Mouse (Mus musculus) neural tube, embryonic 12.5 days (tissue): ENCODE results near the gene Rgma. TPM values are rescaled to one million over a fixed set of nuclear protein-coding genes. Genes with fewer than 3 reads are reported as not detected.

Experiments used
- ATAC-seq: fragments of 200-750 bp; cut with Nextera tagmentation; 2 replicates; pipeline ENCODE4 v1.8.0; 2017; ENCODE audit warnings: low read depth, mild to moderate bottlenecking, moderate TSS enrichment, moderate library complexity; ENCODE audit not compliant: low FRiP score
- H3K27ac ChIP-seq: fragments of 300-500 bp; sonication (generic); 2 replicates; pipeline ENCODE4 v1.5.1; 2016
- H3K27me3 ChIP-seq: fragments of 300-500 bp; sonication (generic); replicated peaks from 2 replicates; pipeline ENCODE4 v1.6.1; 2016; ENCODE audit warnings: mild to moderate bottlenecking
- H3K36me3 ChIP-seq: fragments of 300-500 bp; sonication (generic); 2 replicates; pipeline ENCODE4 v1.6.1; 2016; ENCODE audit warnings: mild to moderate bottlenecking
- H3K4me1 ChIP-seq: fragments of 300-500 bp; sonication (generic); 2 replicates; pipeline ENCODE4 v1.6.1; 2016
- H3K4me2 ChIP-seq: fragments of 300-500 bp; sonication (generic); replicated peaks from 2 replicates; pipeline ENCODE4 v1.6.1; 2016; ENCODE audit warnings: mild to moderate bottlenecking
- H3K4me3 ChIP-seq: fragments of 300-500 bp; sonication (generic); 2 replicates; pipeline ENCODE4 v1.5.1; 2016
- H3K9ac ChIP-seq: fragments of 300-500 bp; sonication (generic); 2 replicates; pipeline ENCODE4 v1.6.1; 2016; ENCODE audit warnings: mild to moderate bottlenecking
- H3K9me3 ChIP-seq: fragments of 300-500 bp; sonication (generic); 2 replicates; pipeline ENCODE4 v1.6.1; 2016; ENCODE audit warnings: mild to moderate bottlenecking
- WGBS: fragments of 180-500 bp; shearing (Covaris S2); methylation state at CpG from one replicate; pipeline ENCODE4 v1.1.7; 2016; 5-methylcytosine and 5-hydroxymethylcytosine counted together
- polyA plus RNA-seq: library from polyadenylated mRNA; unstranded; fragments of >200 nt; fragmentation: Nextera tagmentation; extraction: Ambion mirVana; gene quantifications from 2 replicates; pipeline ENCODE4 v1.2.1, GENCODE M21; 2016

The Rgma gene
- polyA plus RNA-seq, 1 experiment from 2014 or later = 49.0 TPM

- peak; percentile 27 for ATAC-seq
- peak overlapping the region; percentile 86 for H3K27ac ChIP-seq
- under 1% methylated on average over 39 of the region's 39 CpGs for WGBS
- peak overlapping the region; percentile 78 for H3K4me2 ChIP-seq
- H3K4me3 ChIP-seq = peak overlapping the region; percentile 84
- H3K9me3 ChIP-seq = no peaks in the 10 kb centered on the region
- peak overlapping the region; percentile 93 for H3K9ac ChIP-seq
- no peaks in the 10 kb centered on the region for H3K27me3 ChIP-seq
- peaks cover 11% of the 10 kb centered on the region; the same call in 1 of the 2 replicates for H3K36me3 ChIP-seq
- H3K4me1 ChIP-seq = peaks cover 57% of the 10 kb centered on the region
These were observed 16.4 kb downstream of the Rgma start for GRCm38 (mm10) chr7:73391518-73392321.

GRCm38 (mm10) chr7:73392359-73392758, 17.1 kb downstream of the Rgma start:
- peak overlapping the region; percentile 93 for H3K9ac ChIP-seq
- H3K4me1 ChIP-seq = peaks cover 58% of the 10 kb centered on the region
- no peak for ATAC-seq
- H3K9me3 ChIP-seq = no peaks in the 10 kb centered on the region
- peak overlapping the region; percentile 57 for H3K27ac ChIP-seq
- no peaks in the 10 kb centered on the region for H3K27me3 ChIP-seq
- under 1% methylated on average over 9 of the region's 9 CpGs for WGBS
- H3K36me3 ChIP-seq = peaks cover 11% of the 10 kb centered on the region; the same call in 1 of the 2 replicates
- H3K4me3 ChIP-seq = peak overlapping the region; percentile 84
- peak overlapping the region; percentile 78 for H3K4me2 ChIP-seq

- Histone ChIP-seq H3K27ac (peak overlapping the region; percentile 39; the same call in 1 of the 2 replicates), H3K9me3 (no peaks in the 10 kb centered on the region), H3K27me3 (no peaks in the 10 kb centered on the region), H3K4me3 (peak overlapping the region; percentile 84), H3K9ac (peak overlapping the region; percentile 93), H3K4me1 (peaks cover 69% of the 10 kb centered on the region), H3K4me2 (peak overlapping the region; percentile 78), H3K36me3 (peaks cover 4% of the 10 kb centered on the region; the same call in 1 of the 2 replicates)
- 33% methylated on average over 9 of the region's 9 CpGs for WGBS
- ATAC-seq = no peak
These were observed 18.2 kb downstream of the Rgma start for GRCm38 (mm10) chr7:73393307-73394012.

GRCm38 (mm10) chr7:73394013-73394409, 18.7 kb downstream of the Rgma start:
- Histone ChIP-seq H3K27ac (no peak overlapping the region), H3K4me2 (peak overlapping the region; percentile 78), H3K9ac (peak overlapping the region; percentile 93), H3K36me3 (no peaks in the 10 kb centered on the region), H3K4me1 (peaks cover 74% of the 10 kb centered on the region), H3K4me3 (peak overlapping the region; percentile 84), H3K27me3 (no peaks in the 10 kb centered on the region), H3K9me3 (no peaks in the 10 kb centered on the region)
- ATAC-seq = no peak
- WGBS = 41% methylated on average over 4 of the region's 4 CpGs

- H3K4me1 ChIP-seq = peaks cover 91% of the 10 kb centered on the region
- peak overlapping the region; percentile 27 for H3K4me3 ChIP-seq
- WGBS = 6% methylated on average over 11 of the region's 11 CpGs
- peak overlapping the region; percentile 53 for H3K9ac ChIP-seq
- peak; percentile 30; the same call in 1 of the 2 replicates for ATAC-seq
- H3K36me3 ChIP-seq = 0 out of 2 replicates have a peak, but pooled peaks cover 4% of the 10 kb centered on the region
- no peaks in the 10 kb centered on the region for H3K27me3 ChIP-seq
- H3K9me3 ChIP-seq = no peaks in the 10 kb centered on the region
- peak overlapping the region; percentile 79 for H3K27ac ChIP-seq
- H3K4me2 ChIP-seq = peak overlapping the region; percentile 78
These were observed 23.0 kb downstream of the Rgma start for GRCm38 (mm10) chr7:73398319-73398718.

- Histone ChIP-seq H3K9me3 (no peaks in the 10 kb centered on the region), H3K27me3 (no peaks in the 10 kb centered on the region), H3K9ac (peak overlapping the region; percentile 53), H3K4me2 (peak overlapping the region; percentile 78), H3K27ac (peak overlapping the region; percentile 79), H3K4me1 (peaks cover 91% of the 10 kb centered on the region), H3K36me3 (peaks cover 6% of the 10 kb centered on the region; the same call in 1 of the 2 replicates), H3K4me3 (peak overlapping the region; percentile 27)
- ATAC-seq = no peak
- 2% methylated on average over 19 of the region's 19 CpGs for WGBS
These were observed 23.6 kb downstream of the Rgma start for GRCm38 (mm10) chr7:73398806-73399442.

GRCm38 (mm10) chr7:73399501-73400044, 24.3 kb downstream of the Rgma start:
- Histone ChIP-seq H3K4me3 (peak overlapping the region; percentile 27), H3K27ac (peak overlapping the region; percentile 79), H3K9ac (peak overlapping the region; percentile 53; the same call in 1 of the 2 replicates), H3K4me2 (peak overlapping the region; percentile 78), H3K27me3 (no peaks in the 10 kb centered on the region), H3K9me3 (no peaks in the 10 kb centered on the region), H3K4me1 (peaks cover 86% of the 10 kb centered on the region), H3K36me3 (peaks cover 9% of the 10 kb centered on the region; the same call in 1 of the 2 replicates)
- WGBS = under 1% methylated on average over 19 of the region's 19 CpGs
- ATAC-seq = peak; percentile 62

- peak overlapping the region; percentile 27 for H3K4me3 ChIP-seq
- H3K27me3 ChIP-seq = no peaks in the 10 kb centered on the region
- H3K36me3 ChIP-seq = peaks cover 16% of the 10 kb centered on the region
- peak overlapping the region; percentile 79 for H3K27ac ChIP-seq
- ATAC-seq = peak; percentile 79
- peaks cover 79% of the 10 kb centered on the region for H3K4me1 ChIP-seq
- peak overlapping the region; percentile 53; the same call in 1 of the 2 replicates for H3K9ac ChIP-seq
- WGBS = 5% methylated on average over 20 of the region's 20 CpGs
- no peaks in the 10 kb centered on the region for H3K9me3 ChIP-seq
- peak overlapping the region; percentile 78 for H3K4me2 ChIP-seq
These were observed 25.0 kb downstream of the Rgma start for GRCm38 (mm10) chr7:73400051-73400916.

GRCm38 (mm10) chr7:73402106-73402505, 26.8 kb downstream of the Rgma start:
- 26% methylated on average over 2 of the region's 2 CpGs for WGBS
- ATAC-seq = no peak
- Histone ChIP-seq H3K27me3 (no peaks in the 10 kb centered on the region), H3K4me2 (no peak overlapping the region), H3K36me3 (peaks cover 32% of the 10 kb centered on the region), H3K9ac (no peak overlapping the region), H3K9me3 (no peaks in the 10 kb centered on the region), H3K4me1 (peaks cover 63% of the 10 kb centered on the region), H3K27ac (no peak overlapping the region), H3K4me3 (no peak overlapping the region)

- Histone ChIP-seq H3K4me3 (no peak overlapping the region), H3K9me3 (no peaks in the 10 kb centered on the region), H3K4me2 (no peak overlapping the region), H3K36me3 (peaks cover 38% of the 10 kb centered on the region), H3K4me1 (peaks cover 60% of the 10 kb centered on the region), H3K27ac (no peak overlapping the region), H3K27me3 (no peaks in the 10 kb centered on the region), H3K9ac (no peak overlapping the region)
- 54% methylated on average over 1 of the region's 1 CpGs for WGBS
- ATAC-seq = no peak
These were observed 27.4 kb downstream of the Rgma start for GRCm38 (mm10) chr7:73402671-73403070.

- Histone ChIP-seq H3K4me3 (no peak overlapping the region), H3K36me3 (peaks cover 42% of the 10 kb centered on the region), H3K9ac (no peak overlapping the region), H3K9me3 (no peaks in the 10 kb centered on the region), H3K27me3 (no peaks in the 10 kb centered on the region), H3K27ac (no peak overlapping the region), H3K4me2 (no peak overlapping the region), H3K4me1 (peaks cover 52% of the 10 kb centered on the region)
- WGBS = 33% methylated on average over 3 of the region's 3 CpGs
- no peak for ATAC-seq
These were observed 28.2 kb downstream of the Rgma start for GRCm38 (mm10) chr7:73403538-73403937.
